Mouse (Mus musculus) MEL (cell line): Measurements from ENCODE around the gene Rabgap1l. TPM values are rescaled to one million over a fixed set of nuclear protein-coding genes. Genes with fewer than 3 reads are reported as not detected.

ENCODE experiments used
- DNase-seq: peaks from one replicate; pipeline ENCODE4 v3.0.0; 2011; ENCODE audit warnings: low read depth, low spot score
- H3K27ac ChIP-seq: 2 replicates; pipeline ENCODE4 v1.5.1; 2012; ENCODE audit warnings: low read depth, mild to moderate bottlenecking, control low read depth, low read length, moderate library complexity; ENCODE audit not compliant: control insufficient read depth
- H3K27me3 ChIP-seq, 2 experiments: fragments of 150-350 bp in 1 of 2; sonication (generic) in 1 of 2; 2 replicates each; pipeline ENCODE4 v1.6.1; 2012; ENCODE audit warnings: low read length in 2 of 2, mild to moderate bottlenecking in 2 of 2, improper control_type of control experiment in 1 of 2, moderate library complexity in 1 of 2; ENCODE audit not compliant: insufficient read depth in 2 of 2, control insufficient read depth in 1 of 2
- H3K36me3 ChIP-seq, 2 experiments: 2 replicates each; pipeline ENCODE4 v1.6.1; 2012 to 2014; ENCODE audit warnings: low read length in 2 of 2, improper control_type of control experiment in 1 of 2, inconsistent platforms in 1 of 2, mild to moderate bottlenecking in 1 of 2; ENCODE audit not compliant: insufficient read depth in 2 of 2, control insufficient read depth in 1 of 2
- H3K4me1 ChIP-seq, 2 experiments: fragments of 150-350 bp in 1 of 2; sonication (generic) in 1 of 2; 2 replicates each; pipeline ENCODE4 v1.6.1; 2012; ENCODE audit warnings: low read length in 2 of 2, improper control_type of control experiment in 1 of 2, mild to moderate bottlenecking in 1 of 2; ENCODE audit not compliant: insufficient read depth in 2 of 2, control insufficient read depth in 1 of 2
- H3K4me3 ChIP-seq, 2 experiments: fragments of 150-350 bp in 1 of 2; sonication (generic) in 1 of 2; 2 replicates each; pipeline ENCODE4 v1.5.1; 2012; ENCODE audit warnings: low read depth in 2 of 2, low read length in 2 of 2, mild to moderate bottlenecking in 2 of 2, moderate library complexity in 2 of 2, control low read depth in 1 of 2, improper control_type of control experiment in 1 of 2; ENCODE audit not compliant: control insufficient read depth in 1 of 2, insufficient read depth in 1 of 2
- H3K79me2 ChIP-seq: 2 replicates; pipeline ENCODE4 v1.6.1; 2012; ENCODE audit warnings: mild to moderate bottlenecking, low read length, moderate library complexity; ENCODE audit not compliant: control insufficient read depth, poor library complexity, insufficient read depth
- H3K9ac ChIP-seq: 2 replicates; pipeline ENCODE4 v1.6.1; 2012; ENCODE audit warnings: low read depth, mild to moderate bottlenecking, control low read depth, low read length, moderate library complexity; ENCODE audit not compliant: control insufficient read depth, poor library complexity, severe bottlenecking
- H3K9me3 ChIP-seq: fragments of 150-350 bp; sonication (generic); replicated peaks from 2 replicates; pipeline ENCODE4 v1.6.1; 2012; ENCODE audit warnings: mild to moderate bottlenecking, low read length, improper control_type of control experiment, moderate library complexity; ENCODE audit not compliant: insufficient read depth
- CHD2 ChIP-seq: IDR thresholded peaks from 2 replicates; pipeline ENCODE4 v1.6.1; 2011; ENCODE audit warnings: low read length, improper control_type of control experiment
- CTCF ChIP-seq, 3 experiments: IDR thresholded peaks in 2 of 3; conservative IDR thresholded peaks in 1 of 3; 2 replicates each; pipeline ENCODE4 v1.5.1; 2011 to 2012; ENCODE audit warnings: low read length in 3 of 3, low read depth in 2 of 3, mild to moderate bottlenecking in 2 of 3, improper control_type of control experiment in 1 of 3, inconsistent platforms in 1 of 3, mixed read lengths in 1 of 3, moderate library complexity in 1 of 3; ENCODE audit not compliant: control insufficient read depth in 1 of 3, insufficient read depth in 1 of 3, poor library complexity in 1 of 3, severe bottlenecking in 1 of 3
- E2F4 ChIP-seq: IDR thresholded peaks from 2 replicates; pipeline ENCODE4 v1.6.1; 2011; ENCODE audit warnings: low read depth, low read length, improper control_type of control experiment, borderline replicate concordance
- EP300 ChIP-seq, 2 experiments: IDR thresholded peaks; 2 replicates each; pipeline ENCODE4 v1.6.1; 2011; ENCODE audit warnings: improper control_type of control experiment in 2 of 2, low read length in 2 of 2, low read depth in 1 of 2, mild to moderate bottlenecking in 1 of 2
- ETS1 ChIP-seq: IDR thresholded peaks from 2 replicates; pipeline ENCODE4 v1.6.1; 2012; ENCODE audit warnings: low read depth, mild to moderate bottlenecking, inconsistent platforms, low read length, improper control_type of control experiment, moderate library complexity
- GABPA ChIP-seq: IDR thresholded peaks from 2 replicates; pipeline ENCODE4 v1.6.1; 2012; ENCODE audit warnings: low read depth, mild to moderate bottlenecking, inconsistent platforms, low read length, improper control_type of control experiment, moderate library complexity
- GATA1 ChIP-seq: IDR thresholded peaks from 2 replicates; pipeline ENCODE4 v1.6.1; 2011; ENCODE audit warnings: low read depth, low read length, improper control_type of control experiment
- MAX ChIP-seq: IDR thresholded peaks from 2 replicates; pipeline ENCODE4 v1.6.1; 2011; ENCODE audit warnings: low read length, improper control_type of control experiment
- MAZ ChIP-seq: IDR thresholded peaks from 2 replicates; pipeline ENCODE4 v1.6.1; 2012; ENCODE audit warnings: low read depth, mild to moderate bottlenecking, inconsistent platforms, low read length, improper control_type of control experiment
- MXI1 ChIP-seq: IDR thresholded peaks from 2 replicates; pipeline ENCODE4 v1.6.1; 2011; ENCODE audit warnings: mild to moderate bottlenecking, low read depth, low read length, improper control_type of control experiment
- MYB ChIP-seq: IDR thresholded peaks from 2 replicates; pipeline ENCODE4 v1.6.1; 2011; ENCODE audit warnings: mild to moderate bottlenecking, low read depth, low read length, improper control_type of control experiment
- MYC ChIP-seq: IDR thresholded peaks from 2 replicates; pipeline ENCODE4 v1.6.1; 2011; ENCODE audit warnings: low read depth, mild to moderate bottlenecking, low read length, improper control_type of control experiment, moderate library complexity
- NELFE ChIP-seq: IDR thresholded peaks from 2 replicates; pipeline ENCODE4 v1.6.1; 2011; ENCODE audit warnings: low read depth, low read length, improper control_type of control experiment
- NRF1 ChIP-seq: IDR thresholded peaks from 2 replicates; pipeline ENCODE4 v1.6.1; 2014; ENCODE audit warnings: low read depth, mild to moderate bottlenecking, inconsistent platforms, low read length, improper control_type of control experiment, moderate library complexity; ENCODE audit not compliant: poor library complexity, insufficient read depth, severe bottlenecking
- POLR2AphosphoS2 ChIP-seq: IDR thresholded peaks from 2 replicates; pipeline ENCODE4 v1.6.1; 2011; ENCODE audit warnings: low read length, improper control_type of control experiment
- POLR2AphosphoS5 ChIP-seq: IDR thresholded peaks from 2 replicates; pipeline ENCODE4 v1.6.1; 2012; ENCODE audit warnings: low read depth, borderline replicate concordance, mild to moderate bottlenecking, inconsistent platforms, low read length, moderate library complexity, mixed read lengths
- RAD21 ChIP-seq: IDR thresholded peaks from 2 replicates; pipeline ENCODE4 v1.6.1; 2011; ENCODE audit warnings: mild to moderate bottlenecking, low read depth, low read length, improper control_type of control experiment
- RCOR1 ChIP-seq: IDR thresholded peaks from 2 replicates; pipeline ENCODE4 v1.6.1; 2012; ENCODE audit warnings: low read depth, mild to moderate bottlenecking, inconsistent platforms, low read length, improper control_type of control experiment
- SMC3 ChIP-seq: IDR thresholded peaks from 2 replicates; pipeline ENCODE4 v1.6.1; 2011; ENCODE audit warnings: low read depth, low read length, improper control_type of control experiment
- TAL1 ChIP-seq: IDR thresholded peaks from 2 replicates; pipeline ENCODE4 v1.6.1; 2012; ENCODE audit warnings: mild to moderate bottlenecking, inconsistent platforms, low read length, moderate library complexity, mixed read lengths
- TBP ChIP-seq: IDR thresholded peaks from 2 replicates; pipeline ENCODE4 v1.8.0; 2011; ENCODE audit warnings: low read depth, low read length, improper control_type of control experiment
- USF2 ChIP-seq, 2 experiments: IDR thresholded peaks; 2 replicates each; pipeline ENCODE4 v1.6.1; 2011 to 2012; ENCODE audit warnings: improper control_type of control experiment in 2 of 2, low read length in 2 of 2, borderline replicate concordance in 1 of 2, inconsistent platforms in 1 of 2, low read depth in 1 of 2, mild to moderate bottlenecking in 1 of 2; ENCODE audit not compliant: insufficient read depth in 1 of 2
- ZC3H11A ChIP-seq: IDR thresholded peaks from 2 replicates; pipeline ENCODE4 v1.6.1; 2012; ENCODE audit warnings: low read depth, mild to moderate bottlenecking, inconsistent platforms, low read length, improper control_type of control experiment
- ZKSCAN1 ChIP-seq: IDR thresholded peaks from 2 replicates; pipeline ENCODE4 v1.6.1; 2012; ENCODE audit warnings: low read depth, mild to moderate bottlenecking, inconsistent platforms, low read length, improper control_type of control experiment, moderate library complexity
- ZMIZ1 ChIP-seq: IDR thresholded peaks from 2 replicates; pipeline ENCODE4 v1.6.1; 2012; ENCODE audit warnings: low read depth, mild to moderate bottlenecking, inconsistent platforms, low read length, improper control_type of control experiment, moderate library complexity
- polyA plus RNA-seq, 2 experiments: library from polyadenylated mRNA; stranded (reverse) in 1 of 2; unstranded in 1 of 2; fragments of >175 nt in 1 of 2; fragments of >200 nt in 1 of 2; gene quantifications; 2 replicates each; pipeline versions ENCODE4 v1.2.1 to v1.2.4; 2012; ENCODE audit warnings: low replicate concordance in 2 of 2, low read depth in 1 of 2; ENCODE audit not compliant: insufficient read length in 2 of 2, insufficient read depth in 1 of 2, missing spikeins in 1 of 2
- total RNA-seq: library from RNA; depleted of rRNA; stranded (reverse); fragments of 300-350 nt; gene quantifications from 2 replicates; pipeline ENCODE4 v1.2.3, GENCODE M21; 2012

Rabgap1l gene
- total and polyA plus RNA-seq, 3 experiments: 24.1 to 26.2 TPM; not detected in 1

DNA sequence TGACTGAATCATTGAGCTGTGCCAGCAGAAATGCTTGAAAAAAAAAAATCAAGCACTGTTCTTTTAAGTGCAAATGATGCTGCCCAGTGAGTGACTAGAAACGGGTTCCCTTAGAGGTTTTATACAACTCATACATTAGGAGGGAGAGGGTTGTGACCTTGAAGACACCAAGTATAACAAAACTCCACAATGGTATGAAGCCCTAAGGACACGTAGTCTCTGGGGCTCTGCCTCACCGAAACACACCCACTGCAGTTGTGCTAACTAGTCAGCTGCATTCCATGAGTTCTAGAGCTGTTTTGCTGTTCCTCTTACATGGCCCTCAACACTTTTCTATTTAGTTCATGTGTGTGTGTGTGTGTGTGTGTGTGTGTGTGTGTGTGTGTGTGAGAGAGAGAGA, 141.3 kb downstream of the Rabgap1l start:
- Histone ChIP-seq H3K79me2 (no peaks in the 10 kb centered on the region), H3K4me3 (no peak overlapping the region), H3K9me3 (no peaks in the 10 kb centered on the region), H3K9ac (no peak overlapping the region), H3K27ac (no peak overlapping the region), H3K4me1 (no peaks in the 10 kb centered on the region), H3K36me3 (no peaks in the 10 kb centered on the region), H3K27me3 (no peaks in the 10 kb centered on the region)
- no peak for DNase-seq
- TF ChIP-seq ZKSCAN1 (no peak), GATA1 (no peak), ZC3H11A (no peak), NRF1 (no peak), GABPA (no peak), CTCF (IDR thresholded peaks at IDR 0.05 in 2 of 3, conservative IDR thresholded peaks at IDR 0.05 in 1 of 3; ENCODE audit: control insufficient read depth in 1 of 3, insufficient read depth in 1 of 3, low read depth in 2 of 3, low read length in 3 of 3, poor library complexity in 1 of 3, severe bottlenecking in 1 of 3) (no peak), ETS1 (no peak), MYB (no peak), USF2 (IDR thresholded peaks at IDR 0.05; ENCODE audit: borderline replicate concordance in 1 of 2, insufficient read depth in 1 of 2, low read depth in 1 of 2, low read length in 2 of 2) (no peak), E2F4 (no peak), TAL1 (no peak), NELFE (no peak), RAD21 (no peak), EP300 (IDR thresholded peaks at IDR 0.05; ENCODE audit: low read depth in 1 of 2, low read length in 2 of 2) (no peak), MAZ (no peak), POLR2AphosphoS2 (no peak), MAX (no peak), MXI1 (no peak), RCOR1 (no peak)

DNA sequence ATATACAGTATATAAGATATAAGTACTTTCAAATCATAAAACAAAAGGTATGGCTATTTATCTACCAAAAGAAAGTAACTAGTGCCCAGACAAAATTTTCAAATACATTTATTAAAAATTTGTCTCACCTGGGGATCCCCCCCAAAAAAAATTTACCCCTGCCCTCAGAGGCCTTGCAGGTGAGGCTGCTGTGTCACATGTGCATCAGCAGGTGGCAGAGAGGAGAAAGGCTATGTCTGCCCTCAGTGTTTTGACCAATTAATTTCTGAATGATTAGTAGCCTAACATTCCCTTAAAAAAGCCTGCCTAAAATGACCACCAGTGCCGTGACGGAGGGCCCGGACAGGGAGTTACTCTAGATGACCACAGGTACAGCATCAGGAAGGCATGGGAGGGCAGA, 147.6 kb downstream of the Rabgap1l start:
- Histone ChIP-seq H3K9ac (no peak overlapping the region), H3K4me1 (no peaks in the 10 kb centered on the region), H3K4me3 (no peak overlapping the region), H3K9me3 (no peaks in the 10 kb centered on the region), H3K79me2 (no peaks in the 10 kb centered on the region), H3K36me3 (no peaks in the 10 kb centered on the region), H3K27me3 (no peaks in the 10 kb centered on the region), H3K27ac (no peak overlapping the region)
- TF ChIP-seq POLR2AphosphoS5 (no peak), MYB (no peak), SMC3 (0 out of 2 replicates have a peak, but pooled peaks have one; percentile 32), GATA1 (no peak), ZMIZ1 (no peak), GABPA (no peak), POLR2AphosphoS2 (no peak), E2F4 (no peak), RAD21 (peak; percentile 3), ETS1 (no peak), TBP (no peak), MYC (no peak), CHD2 (no peak), CTCF (IDR thresholded peaks at IDR 0.05 in 2 of 3, conservative IDR thresholded peaks at IDR 0.05 in 1 of 3; ENCODE audit: control insufficient read depth in 1 of 3, insufficient read depth in 1 of 3, low read depth in 2 of 3, low read length in 3 of 3, poor library complexity in 1 of 3, severe bottlenecking in 1 of 3) (peak in 2 of 3 experiments; percentile 19 to 20; a peak in 2 of 6 replicates)
- no peak for DNase-seq
